Mouse (Mus musculus): ENCODE measurements at regions not wholly inside any gene's neighbourhood (a gene's known extent, or its start where the extent isn't known, plus 50 kb on each side); places are given as distances from the start of the nearest gene placed in this dataset.

- no peak overlapping the region for H3ac ChIP-seq (ENCODE audit: control insufficient read depth, insufficient read length)
- peaks cover 2% of the 10 kb centered on the region for H3K36me3 ChIP-seq (ENCODE audit: control insufficient read depth, insufficient read depth)
These were observed 217.4 kb upstream of the Spdye4c start for GRCm38 (mm10) chr2:128373363-128374252.

DNA sequence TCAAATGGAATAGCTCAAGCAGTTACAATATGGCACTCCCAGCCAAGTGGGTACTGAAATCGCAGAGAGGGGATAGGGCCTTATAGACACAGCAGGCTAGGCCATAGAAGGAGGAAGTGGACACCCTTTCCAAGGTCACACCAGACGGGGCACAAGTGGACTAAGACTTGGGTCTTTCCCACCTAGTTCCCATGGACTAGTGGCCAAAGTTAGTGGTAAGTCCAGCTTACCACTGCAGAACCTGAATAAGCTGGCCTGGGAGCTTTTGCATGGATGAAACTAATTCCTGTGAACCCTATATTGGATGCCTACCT lies 216.8 kb upstream of the Spdye4c start:
- TF ChIP-seq USF1 (IDR thresholded peaks at IDR 0.05; ENCODE audit: low read depth) (no peak), TCF12 (IDR thresholded peaks at IDR 0.05; ENCODE audit: insufficient read depth, poor library complexity, severe bottlenecking) (no peak), MYOG (IDR thresholded peaks at IDR 0.05; ENCODE audit: control insufficient read depth in 1 of 3, insufficient read depth in 1 of 3, insufficient read length in 2 of 3, low read depth in 2 of 3) (no peak), SRF (IDR thresholded peaks at IDR 0.05; ENCODE audit: control insufficient read depth, insufficient read length, low read depth) (no peak), POLR2AphosphoS2 (IDR thresholded peaks at IDR 0.05; ENCODE audit: insufficient read length, low read depth) (no peak), CEBPB (IDR thresholded peaks at IDR 0.05; ENCODE audit: insufficient read depth, poor library complexity, severe bottlenecking) (no peak), REST (IDR thresholded peaks at IDR 0.05; ENCODE audit: insufficient read depth, insufficient read length) (no peak), POLR2A (IDR thresholded peaks at IDR 0.05; ENCODE audit: insufficient read length, low read depth) (no peak), TCF3 (IDR thresholded peaks at IDR 0.05; ENCODE audit: insufficient read length, low read depth) (no peak), MAX (IDR thresholded peaks at IDR 0.05; ENCODE audit: low read depth) (no peak), MYOD1 (IDR thresholded peaks at IDR 0.05; ENCODE audit: control insufficient read depth in 1 of 3, insufficient read length in 2 of 3, low read depth in 2 of 3) (no peak), E2F4 (IDR thresholded peaks at IDR 0.05; ENCODE audit: insufficient read depth) (no peak)

More at GRCm38 (mm10) chr2:128373363-128374252, 217.4 kb upstream of the Spdye4c start:
- H3K4me2 ChIP-seq (ENCODE audit: low read depth) = no peak overlapping the region
- H3K4me3 ChIP-seq = no peak overlapping the region
- no peaks in the 10 kb centered on the region for H3K27me3 ChIP-seq (ENCODE audit: control insufficient read depth, insufficient read depth, insufficient read length)
- peaks cover 97% of the 10 kb centered on the region for H3K79me2 ChIP-seq (ENCODE audit: control insufficient read depth, insufficient read depth)
- TF ChIP-seq REST (IDR thresholded peaks at IDR 0.05; ENCODE audit: insufficient read depth, insufficient read length) (no peak), TCF12 (IDR thresholded peaks at IDR 0.05; ENCODE audit: insufficient read depth, poor library complexity, severe bottlenecking) (no peak), E2F4 (IDR thresholded peaks at IDR 0.05; ENCODE audit: insufficient read depth) (no peak), MYOG (IDR thresholded peaks at IDR 0.05; ENCODE audit: control insufficient read depth in 1 of 3, insufficient read depth in 1 of 3, insufficient read length in 2 of 3, low read depth in 2 of 3) (no peak), SRF (IDR thresholded peaks at IDR 0.05; ENCODE audit: control insufficient read depth, insufficient read length, low read depth) (no peak), MYOD1 (IDR thresholded peaks at IDR 0.05; ENCODE audit: control insufficient read depth in 1 of 3, insufficient read length in 2 of 3, low read depth in 2 of 3) (no peak), POLR2AphosphoS2 (IDR thresholded peaks at IDR 0.05; ENCODE audit: insufficient read length, low read depth) (no peak), USF1 (IDR thresholded peaks at IDR 0.05; ENCODE audit: low read depth) (no peak), CEBPB (IDR thresholded peaks at IDR 0.05; ENCODE audit: insufficient read depth, poor library complexity, severe bottlenecking) (no peak), POLR2A (IDR thresholded peaks at IDR 0.05; ENCODE audit: insufficient read length, low read depth) (no peak), MAX (IDR thresholded peaks at IDR 0.05; ENCODE audit: low read depth) (no peak), TCF3 (IDR thresholded peaks at IDR 0.05; ENCODE audit: insufficient read length, low read depth) (no peak)

GRCm38 (mm10) chr2:128374926-128375325 lies 216.1 kb upstream of the Spdye4c start:
- H3K4me3 ChIP-seq = no peak overlapping the region
- no peak for TF ChIP-seq MYOD1 (IDR thresholded peaks at IDR 0.05; ENCODE audit: control insufficient read depth in 1 of 3, insufficient read length in 2 of 3, low read depth in 2 of 3)
- no peak for TF ChIP-seq MAX (IDR thresholded peaks at IDR 0.05; ENCODE audit: low read depth)
- TF ChIP-seq USF1 (IDR thresholded peaks at IDR 0.05; ENCODE audit: low read depth) = no peak
- TF ChIP-seq REST (IDR thresholded peaks at IDR 0.05; ENCODE audit: insufficient read depth, insufficient read length) = no peak
- no peak for TF ChIP-seq POLR2A (IDR thresholded peaks at IDR 0.05; ENCODE audit: insufficient read length, low read depth)
- no peak for TF ChIP-seq POLR2AphosphoS2 (IDR thresholded peaks at IDR 0.05; ENCODE audit: insufficient read length, low read depth)
- no peak for TF ChIP-seq SRF (IDR thresholded peaks at IDR 0.05; ENCODE audit: control insufficient read depth, insufficient read length, low read depth)
- no peak for TF ChIP-seq MYOG (IDR thresholded peaks at IDR 0.05; ENCODE audit: control insufficient read depth in 1 of 3, insufficient read depth in 1 of 3, insufficient read length in 2 of 3, low read depth in 2 of 3)
- no peak for TF ChIP-seq E2F4 (IDR thresholded peaks at IDR 0.05; ENCODE audit: insufficient read depth)
- TF ChIP-seq CEBPB (IDR thresholded peaks at IDR 0.05; ENCODE audit: insufficient read depth, poor library complexity, severe bottlenecking) = no peak
- H3K27me3 ChIP-seq (ENCODE audit: control insufficient read depth, insufficient read depth, insufficient read length) = no peaks in the 10 kb centered on the region
- no peak overlapping the region for H3ac ChIP-seq (ENCODE audit: control insufficient read depth, insufficient read length)
- no peak overlapping the region for H3K4me2 ChIP-seq (ENCODE audit: low read depth)
- H3K79me2 ChIP-seq (ENCODE audit: control insufficient read depth, insufficient read depth) = peaks cover 97% of the 10 kb centered on the region
- H3K36me3 ChIP-seq (ENCODE audit: control insufficient read depth, insufficient read depth) = no peaks in the 10 kb centered on the region

More for the DNA sequence above, 216.8 kb upstream of the Spdye4c start:
- Histone ChIP-seq H3ac (ENCODE audit: control insufficient read depth, insufficient read length) (no peak overlapping the region), H3K79me2 (ENCODE audit: control insufficient read depth, insufficient read depth) (peaks cover 97% of the 10 kb centered on the region), H3K27me3 (ENCODE audit: control insufficient read depth, insufficient read depth, insufficient read length) (no peaks in the 10 kb centered on the region), H3K36me3 (ENCODE audit: control insufficient read depth, insufficient read depth) (no peaks in the 10 kb centered on the region), H3K4me2 (ENCODE audit: low read depth) (no peak overlapping the region), H3K4me3 (no peak overlapping the region)

DNA sequence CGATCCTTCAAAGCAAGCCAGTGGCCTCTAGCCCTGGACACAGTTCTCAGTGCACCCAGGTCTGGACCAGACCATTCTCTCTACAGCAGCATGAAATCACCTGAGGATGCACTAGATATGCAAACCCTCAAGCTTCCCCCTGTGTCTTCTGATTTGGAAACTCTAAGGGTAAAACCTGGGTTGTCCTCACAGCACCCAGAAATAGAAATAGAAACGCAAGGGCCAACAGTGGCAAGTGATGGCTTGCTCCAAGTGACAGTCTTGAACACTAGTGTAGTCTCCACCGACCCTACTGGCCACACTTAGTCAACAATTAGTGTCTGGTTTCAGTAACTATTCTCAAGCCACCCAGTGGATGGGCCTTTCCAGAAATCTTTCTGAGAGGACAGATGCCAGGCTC lies 215.2 kb upstream of the Spdye4c start:
- TF ChIP-seq POLR2AphosphoS2 (IDR thresholded peaks at IDR 0.05; ENCODE audit: insufficient read length, low read depth) = no peak
- TF ChIP-seq REST (IDR thresholded peaks at IDR 0.05; ENCODE audit: insufficient read depth, insufficient read length) = no peak
- no peak overlapping the region for H3K4me2 ChIP-seq (ENCODE audit: low read depth)
- no peaks in the 10 kb centered on the region for H3K27me3 ChIP-seq (ENCODE audit: control insufficient read depth, insufficient read depth, insufficient read length)
- H3K79me2 ChIP-seq (ENCODE audit: control insufficient read depth, insufficient read depth) = peaks cover 96% of the 10 kb centered on the region
- H3K4me3 ChIP-seq = no peak overlapping the region
- no peaks in the 10 kb centered on the region for H3K36me3 ChIP-seq (ENCODE audit: control insufficient read depth, insufficient read depth)
- no peak overlapping the region for H3ac ChIP-seq (ENCODE audit: control insufficient read depth, insufficient read length)
